Mouse (Mus musculus): ENCODE results near the gene Nkx1-2. TPM values are rescaled to one million over a fixed set of nuclear protein-coding genes. Genes with fewer than 3 reads are reported as not detected.

The Nkx1-2 gene
- polyA plus RNA-seq, 1 experiment from 2014 or later = 1.4 TPM

- H3K36me3 ChIP-seq = peaks cover 29% of the 10 kb centered on the region
- H3K27me3 ChIP-seq (replicated peaks) = no peaks in the 10 kb centered on the region
- no peaks in the 10 kb centered on the region for H3K9me3 ChIP-seq
- no peak overlapping the region for H3K4me2 ChIP-seq (replicated peaks)
- H3K9ac ChIP-seq = no peak overlapping the region
- no peak overlapping the region for H3K4me3 ChIP-seq
- peaks cover 4% of the 10 kb centered on the region; the same call in 1 of the 2 replicates for H3K4me1 ChIP-seq
- H3K27ac ChIP-seq = no peak overlapping the region
- ATAC-seq (ENCODE audit: low FRiP score, low read depth) = no peak
- 27% methylated on average over 4 of the region's 4 CpGs for WGBS
Measured at GRCm38 (mm10) chr7:132555911-132556310, 43.5 kb downstream of the Nkx1-2 start.

GRCm38 (mm10) chr7:132554091-132554490 lies 45.3 kb downstream of the Nkx1-2 start:
- no peak overlapping the region for H3K4me3 ChIP-seq
- ATAC-seq (ENCODE audit: low FRiP score, low read depth) = no peak
- peaks cover 12% of the 10 kb centered on the region for H3K36me3 ChIP-seq
- H3K9ac ChIP-seq = no peak overlapping the region
- no peaks in the 10 kb centered on the region for H3K9me3 ChIP-seq
- 88% methylated on average over 2 of the region's 2 CpGs for WGBS
- H3K27me3 ChIP-seq (replicated peaks) = no peaks in the 10 kb centered on the region
- H3K4me2 ChIP-seq (replicated peaks) = no peak overlapping the region
- H3K4me1 ChIP-seq = peaks cover 4% of the 10 kb centered on the region; the same call in 1 of the 2 replicates
- no peak overlapping the region for H3K27ac ChIP-seq

- 1% methylated on average over 27 of the region's 27 CpGs for WGBS
- Histone ChIP-seq H3K36me3 (no peaks in the 10 kb centered on the region), H3K4me3 (peak overlapping the region; percentile 48), H3K4me2 (replicated peaks) (peak overlapping the region; percentile 88), H3K27me3 (replicated peaks) (no peaks in the 10 kb centered on the region), H3K9ac (peak overlapping the region; percentile 49), H3K9me3 (no peaks in the 10 kb centered on the region), H3K27ac (no peak overlapping the region), H3K4me1 (peaks cover 4% of the 10 kb centered on the region; the same call in 1 of the 2 replicates)
- peak; percentile 95 for ATAC-seq (ENCODE audit: low FRiP score, low read depth)
Measured at GRCm38 (mm10) chr7:132551351-132552126, 47.9 kb downstream of the Nkx1-2 start.

- Histone ChIP-seq H3K4me1 (peaks cover 9% of the 10 kb centered on the region), H3K4me2 (replicated peaks) (no peak overlapping the region), H3K9ac (no peak overlapping the region), H3K36me3 (no peaks in the 10 kb centered on the region), H3K27me3 (replicated peaks) (no peaks in the 10 kb centered on the region), H3K27ac (no peak overlapping the region), H3K9me3 (no peaks in the 10 kb centered on the region), H3K4me3 (no peak overlapping the region)
- 62% methylated on average over 3 of the region's 3 CpGs for WGBS
- ATAC-seq (ENCODE audit: low FRiP score, low read depth) = no peak
Measured at GRCm38 (mm10) chr7:132547126-132547525, 52.3 kb downstream of the Nkx1-2 start.

Other genes starting within 250 kb of the Nkx1-2 start
- 98.4 and 98.6 TPM in 2 replicates for gene Oat, start 23.2 kb downstream of the Nkx1-2 start, polyA plus RNA-seq (2016; fragmentation: Nextera tagmentation; extraction: Ambion mirVana)
- gene Lhpp, start 11.0 kb upstream of the Nkx1-2 start, polyA plus RNA-seq (2016; fragmentation: Nextera tagmentation; extraction: Ambion mirVana) = 22.0 and 26.1 TPM in 2 replicates
- 25.0 and 25.3 TPM in 2 replicates for gene Fam53b, start 214.2 kb upstream of the Nkx1-2 start, polyA plus RNA-seq (2016; fragmentation: Nextera tagmentation; extraction: Ambion mirVana)

All from neural tube, embryonic 12.5 days (tissue).